Mouse (Mus musculus) midbrain, embryonic 11.5 days (tissue): ENCODE results near the gene Rps15a. TPM values are rescaled to one million over a fixed set of nuclear protein-coding genes. Genes with fewer than 3 reads are reported as not detected.

ENCODE experiments used
- ATAC-seq: fragments of 200-750 bp; cut with Nextera tagmentation; 2 replicates; pipeline ENCODE4 v1.8.0; 2017; ENCODE audit warnings: moderate TSS enrichment, moderate library complexity; ENCODE audit not compliant: low FRiP score
- DNase-seq: peaks from one replicate; pipeline ENCODE4 v3.0.0; 2015; ENCODE audit warnings: low spot score; ENCODE audit errors: missing footprints
- H3K27ac ChIP-seq: fragments of 300-500 bp; sonication (generic); 2 replicates; pipeline ENCODE4 v1.5.1; 2014; ENCODE audit warnings: low read depth, low read length
- H3K27me3 ChIP-seq: fragments of 300-500 bp; sonication (generic); 2 replicates; pipeline ENCODE4 v1.6.1; 2014; ENCODE audit warnings: mild to moderate bottlenecking, low read length, moderate library complexity, mixed read lengths; ENCODE audit not compliant: control insufficient read depth, insufficient read depth
- H3K36me3 ChIP-seq: fragments of 300-500 bp; sonication (generic); 2 replicates; pipeline ENCODE4 v1.6.1; 2014; ENCODE audit warnings: mild to moderate bottlenecking, low read length, moderate library complexity, mixed read lengths; ENCODE audit not compliant: control insufficient read depth, insufficient read depth
- H3K4me1 ChIP-seq: fragments of 300-500 bp; sonication (generic); 2 replicates; pipeline ENCODE4 v1.6.1; 2014; ENCODE audit warnings: low read length; ENCODE audit not compliant: control insufficient read depth, insufficient read depth
- H3K4me2 ChIP-seq: fragments of 300-500 bp; sonication (generic); 2 replicates; pipeline ENCODE4 v1.6.1; 2014; ENCODE audit warnings: mild to moderate bottlenecking, moderate library complexity
- H3K4me3 ChIP-seq: fragments of 300-500 bp; sonication (generic); 2 replicates; pipeline ENCODE4 v1.5.1; 2014; ENCODE audit warnings: low read depth, low read length
- H3K9ac ChIP-seq: fragments of 300-500 bp; sonication (generic); 2 replicates; pipeline ENCODE4 v1.6.1; 2014; ENCODE audit warnings: low read length
- H3K9me3 ChIP-seq: fragments of 300-500 bp; sonication (generic); 2 replicates; pipeline ENCODE4 v1.6.1; 2016; ENCODE audit warnings: low read length; ENCODE audit not compliant: control insufficient read depth
- WGBS: fragments of 180-500 bp; shearing (Covaris S2); extraction: QIAGEN DNeasy Blood & Tissue Kit; methylation state at CpG from one replicate; pipeline ENCODE4 v1.1.7; 2014; 5-methylcytosine and 5-hydroxymethylcytosine counted together
- polyA plus RNA-seq: library from polyadenylated mRNA; unstranded; fragments of >200 nt; fragmentation: Nextera tagmentation; extraction: Ambion mirVana; gene quantifications from 2 replicates; pipeline ENCODE4 v1.2.1, GENCODE M21; 2014

The Rps15a gene
- polyA plus RNA-seq, 1 experiment from 2014 or later = 691 TPM

DNA sequence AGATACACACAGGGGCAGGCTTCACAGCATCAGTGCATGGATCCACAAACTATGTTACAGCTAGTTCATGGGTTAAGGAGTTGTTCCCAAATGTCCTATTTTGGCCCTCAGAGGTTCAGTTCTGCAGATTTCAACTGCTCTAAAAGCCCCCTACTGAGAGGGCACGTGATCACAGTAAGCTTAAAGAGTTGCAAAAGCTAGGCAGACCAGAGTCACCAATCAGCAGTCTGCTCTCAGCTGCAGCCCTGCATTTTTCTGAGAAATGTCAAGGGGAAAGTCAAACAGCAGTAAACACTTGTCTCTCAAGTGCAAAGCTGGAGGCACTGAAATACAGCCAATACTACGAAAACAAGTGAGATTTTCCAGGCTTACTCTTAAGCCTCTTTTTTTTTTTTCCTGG lies 3.2 kb upstream of the Rps15a start:
- no peaks in the 10 kb centered on the region for H3K9me3 ChIP-seq
- WGBS = 56% methylated on average over 2 of the region's 2 CpGs
- H3K27ac ChIP-seq = no peak overlapping the region
- no peaks in the 10 kb centered on the region for H3K27me3 ChIP-seq
- peaks cover 8% of the 10 kb centered on the region for H3K4me1 ChIP-seq
- no peak overlapping the region for H3K4me2 ChIP-seq
- H3K4me3 ChIP-seq = no peak overlapping the region
- no peak for DNase-seq
- peaks cover 24% of the 10 kb centered on the region for H3K36me3 ChIP-seq
- ATAC-seq = no peak
- H3K9ac ChIP-seq = no peak overlapping the region

DNA sequence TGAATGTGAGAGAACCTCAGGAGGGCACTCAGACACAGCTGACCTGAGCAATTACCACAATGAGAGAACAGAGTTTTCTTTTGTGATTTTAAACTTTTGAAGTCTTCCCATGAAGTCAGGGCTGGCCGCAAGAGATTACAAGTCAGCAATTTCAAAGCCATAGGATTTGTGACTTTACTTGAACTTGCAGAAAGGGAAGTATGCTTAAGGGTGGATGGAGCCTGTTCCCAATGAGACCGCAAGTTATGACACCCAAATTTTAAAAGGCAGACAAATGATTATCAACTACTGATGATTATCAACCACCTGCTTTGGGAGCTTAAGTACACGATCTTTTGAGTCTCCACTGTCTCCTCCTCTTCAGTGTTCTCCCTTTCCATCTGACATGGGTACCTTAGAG lies 2.4 kb upstream of the Rps15a start:
- 90% methylated on average over 3 of the region's 3 CpGs for WGBS
- peaks cover 11% of the 10 kb centered on the region for H3K4me1 ChIP-seq
- H3K36me3 ChIP-seq = peaks cover 24% of the 10 kb centered on the region

DNA sequence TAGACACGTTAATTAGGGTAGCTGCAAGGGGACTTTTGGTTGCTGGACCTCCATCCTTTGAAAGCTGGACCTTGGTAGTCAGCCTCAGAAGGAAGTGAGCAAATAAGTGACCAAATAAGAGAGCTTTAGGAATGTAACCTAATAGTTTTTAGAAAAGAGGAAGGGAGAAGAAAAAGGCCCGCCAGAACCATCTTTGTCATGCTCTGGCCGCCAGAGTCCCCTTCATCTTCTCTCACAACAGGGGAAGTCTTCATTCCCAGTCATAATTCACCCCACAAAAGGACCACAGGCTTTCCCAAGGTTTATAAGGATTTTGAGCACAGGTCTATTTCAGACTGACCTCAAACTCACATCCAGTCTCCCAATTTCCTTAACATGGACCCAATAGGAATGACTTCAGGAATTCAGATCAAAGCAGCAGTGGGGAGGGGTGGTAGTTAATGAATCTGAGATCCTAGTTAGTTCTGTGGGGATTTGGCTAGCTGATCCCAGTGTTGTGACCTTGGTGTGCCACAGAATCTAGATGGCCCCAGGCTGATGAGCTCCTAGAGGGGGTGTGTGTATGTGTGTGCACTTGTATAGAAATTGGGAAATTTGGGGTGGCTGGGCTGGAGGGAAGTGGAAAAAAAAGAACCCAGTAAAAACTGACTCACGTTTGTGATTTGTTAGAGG lies 1.7 kb upstream of the Rps15a start:
- H3K4me2 ChIP-seq = no peak overlapping the region
- no peak overlapping the region for H3K4me3 ChIP-seq
- DNase-seq (no peak), ATAC-seq (no peak)
- H3K27ac ChIP-seq = no peak overlapping the region; the same call in 1 of the 2 replicates
- no peaks in the 10 kb centered on the region for H3K27me3 ChIP-seq
- H3K4me1 ChIP-seq = peaks cover 11% of the 10 kb centered on the region
- H3K9ac ChIP-seq = no peak overlapping the region
- peaks cover 23% of the 10 kb centered on the region for H3K36me3 ChIP-seq
- no peaks in the 10 kb centered on the region for H3K9me3 ChIP-seq
- WGBS = 51% methylated on average over 4 of the region's 4 CpGs

More for the DNA sequence above, 2.4 kb upstream of the Rps15a start:
- Histone ChIP-seq H3K27ac (no peak overlapping the region), H3K9ac (no peak overlapping the region), H3K9me3 (no peaks in the 10 kb centered on the region), H3K27me3 (no peaks in the 10 kb centered on the region), H3K4me2 (no peak overlapping the region), H3K4me3 (no peak overlapping the region)
- ATAC-seq (no peak), DNase-seq (peak; percentile 41)

DNA sequence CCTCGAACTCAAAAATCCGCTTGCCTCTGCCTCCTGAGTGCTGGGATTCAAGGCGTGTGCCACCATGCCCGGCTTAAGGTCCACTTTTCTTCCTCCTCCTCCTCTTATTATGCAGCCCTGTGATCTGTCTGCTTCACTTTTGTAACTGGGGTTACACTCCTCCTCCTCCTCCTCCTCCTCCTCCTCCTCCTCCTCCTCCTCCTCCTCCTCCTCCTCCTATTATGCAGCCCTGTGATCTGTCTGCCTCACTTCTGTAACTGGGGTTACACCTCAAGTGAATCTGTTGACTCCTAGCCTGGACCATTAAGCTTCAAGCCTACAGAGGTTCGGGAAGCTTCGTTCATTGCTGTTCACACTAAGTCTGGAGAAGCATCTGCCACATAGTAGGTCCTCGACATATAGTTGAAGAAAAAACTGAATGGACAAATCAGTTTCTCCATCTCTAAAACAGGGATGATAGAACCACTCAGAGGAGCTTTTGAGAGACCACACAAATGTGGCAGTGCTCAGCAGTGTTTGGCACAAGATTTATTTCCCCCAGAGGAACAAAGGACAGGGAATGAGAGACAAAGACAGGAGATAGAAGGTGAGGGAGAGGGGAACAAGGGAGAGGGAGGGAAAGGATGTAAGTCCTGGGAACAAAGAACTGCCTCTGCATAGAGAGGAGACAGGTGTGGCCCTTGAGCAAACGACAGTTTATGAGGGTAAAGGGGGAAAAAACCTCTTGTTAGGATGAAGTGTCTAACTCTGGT lies 975 bp upstream of the Rps15a start:
- peaks cover 23% of the 10 kb centered on the region for H3K36me3 ChIP-seq
- H3K4me2 ChIP-seq = peak overlapping the region; percentile 41; the same call in 1 of the 2 replicates
- peak overlapping the region; percentile 31; the same call in 1 of the 2 replicates for H3K9ac ChIP-seq
- H3K27ac ChIP-seq = no peak overlapping the region; the same call in 1 of the 2 replicates
- no peaks in the 10 kb centered on the region for H3K27me3 ChIP-seq
- no peak overlapping the region for H3K4me3 ChIP-seq
- 21% methylated on average over 8 of the region's 8 CpGs for WGBS
- DNase-seq (no peak), ATAC-seq (peak; percentile 11)
- peaks cover 11% of the 10 kb centered on the region for H3K4me1 ChIP-seq
- H3K9me3 ChIP-seq = no peaks in the 10 kb centered on the region

DNA sequence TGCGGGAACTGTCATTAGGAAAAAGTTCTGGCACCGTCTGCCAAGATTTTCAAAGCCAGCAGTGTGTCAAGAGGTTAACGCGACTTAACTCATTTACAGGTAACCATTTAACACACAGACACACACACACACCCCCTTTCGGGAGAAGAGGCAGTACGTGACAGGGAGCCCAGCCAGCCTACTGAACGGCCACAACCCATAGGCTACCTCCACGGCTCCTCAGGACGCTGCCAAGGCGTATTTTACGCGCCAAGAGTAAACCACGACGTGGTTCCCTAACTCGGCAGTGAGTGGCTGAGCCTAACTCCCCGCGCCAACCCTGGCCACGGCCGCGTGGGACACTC lies 483 bp downstream of the Rps15a start:
- Histone ChIP-seq H3K9me3 (no peaks in the 10 kb centered on the region), H3K9ac (peak overlapping the region; percentile 98), H3K27me3 (no peaks in the 10 kb centered on the region), H3K27ac (peak overlapping the region; percentile 60), H3K4me3 (peak overlapping the region; percentile 87), H3K4me1 (peaks cover 11% of the 10 kb centered on the region), H3K36me3 (peaks cover 18% of the 10 kb centered on the region), H3K4me2 (peak overlapping the region; percentile 62)
- under 1% methylated on average over 20 of the region's 20 CpGs for WGBS
- DNase-seq = no peak
- no peak for ATAC-seq

DNA sequence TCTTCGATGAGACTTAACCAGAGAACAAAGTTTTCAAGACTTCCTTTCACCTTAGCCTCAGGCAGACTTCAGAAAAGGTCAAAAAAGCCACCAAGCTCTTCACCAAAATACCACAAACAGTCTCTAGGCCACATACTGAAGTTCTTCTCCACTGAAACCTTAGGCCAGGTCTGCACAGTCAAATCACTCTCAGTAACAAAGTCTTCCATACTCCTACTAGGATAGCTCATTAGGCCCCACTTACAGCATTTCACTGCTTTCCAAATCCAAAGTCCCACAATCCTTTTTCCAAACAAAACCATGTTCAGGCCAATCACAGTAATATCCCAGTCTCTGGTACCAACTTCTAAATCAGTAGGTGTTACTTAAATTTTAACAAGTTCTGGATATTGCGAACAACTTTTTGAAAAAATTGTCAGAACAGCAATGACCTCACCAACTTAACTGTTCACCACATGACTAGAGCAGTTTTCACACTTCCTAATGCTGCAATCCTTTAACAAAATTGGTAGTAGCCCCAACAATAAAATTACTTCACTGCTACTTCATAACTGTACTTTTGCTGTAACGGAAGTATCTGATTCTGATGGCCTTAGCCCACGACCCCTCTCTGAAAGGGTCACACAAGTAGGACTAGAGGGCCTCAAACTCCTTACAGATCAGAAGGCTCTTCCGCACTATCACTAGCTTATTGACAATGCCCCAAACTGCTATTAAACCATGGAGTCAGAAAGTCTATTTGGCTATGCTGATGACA lies 2.3 kb downstream of the Rps15a start:
- Histone ChIP-seq H3K4me3 (peak overlapping the region; percentile 87), H3K9me3 (no peaks in the 10 kb centered on the region), H3K36me3 (peaks cover 16% of the 10 kb centered on the region; the same call in 1 of the 2 replicates), H3K9ac (no peak overlapping the region), H3K4me1 (peaks cover 11% of the 10 kb centered on the region), H3K4me2 (peak overlapping the region; percentile 62), H3K27ac (no peak overlapping the region), H3K27me3 (no peaks in the 10 kb centered on the region)
- ATAC-seq = no peak
- peak; percentile 81 for DNase-seq
- 72% methylated on average over 5 of the region's 5 CpGs for WGBS

DNA sequence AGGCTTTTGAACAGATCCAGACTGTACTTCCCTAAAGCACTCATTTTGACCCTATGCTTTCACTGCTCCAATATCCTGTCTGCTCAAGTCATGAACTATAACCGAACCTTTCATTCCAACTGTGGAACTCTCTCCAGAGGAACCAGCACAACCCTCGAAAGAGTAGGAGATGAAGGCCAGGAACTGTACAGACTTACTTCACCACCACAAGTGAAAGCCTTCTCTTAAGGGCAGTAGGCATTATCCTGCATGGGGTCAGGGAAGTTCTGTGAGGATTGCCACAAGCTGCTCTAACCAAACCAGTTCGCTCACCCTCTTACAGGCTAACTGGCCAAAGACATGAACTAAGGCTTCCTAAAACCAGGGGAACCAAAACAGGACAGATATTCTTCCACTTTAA lies 4.9 kb downstream of the Rps15a start:
- ATAC-seq (no peak), DNase-seq (peak; percentile 78)
- peaks cover 11% of the 10 kb centered on the region for H3K4me1 ChIP-seq
- WGBS = 88% methylated on average over 3 of the region's 3 CpGs
- H3K36me3 ChIP-seq = peaks cover 29% of the 10 kb centered on the region; the same call in 1 of the 2 replicates
- no peaks in the 10 kb centered on the region for H3K27me3 ChIP-seq
- no peak overlapping the region for H3K4me3 ChIP-seq
- H3K4me2 ChIP-seq = no peak overlapping the region
- no peak overlapping the region for H3K9ac ChIP-seq
- no peaks in the 10 kb centered on the region for H3K9me3 ChIP-seq
- no peak overlapping the region for H3K27ac ChIP-seq

DNA sequence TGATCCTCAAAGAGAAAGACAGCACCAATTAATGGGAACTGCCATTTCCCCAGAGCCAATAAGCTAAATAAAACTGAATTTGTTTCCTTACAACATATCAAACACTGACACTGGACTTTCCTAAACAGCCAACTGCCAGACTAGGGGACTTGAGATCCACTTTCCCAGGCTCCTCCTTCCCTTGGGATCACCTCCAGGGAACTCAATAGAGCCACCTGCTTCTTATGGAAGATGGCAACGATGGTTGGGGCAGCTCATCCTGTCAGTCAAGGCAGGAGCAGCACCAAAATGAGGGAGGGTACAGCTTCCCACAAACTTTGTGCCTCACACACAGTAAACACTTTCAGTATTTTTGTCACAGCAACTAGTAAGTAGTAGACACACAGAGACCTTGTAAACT lies 8.3 kb downstream of the Rps15a start:
- H3K4me2 ChIP-seq = no peak overlapping the region
- 53% methylated on average over 1 of the region's 1 CpGs for WGBS
- H3K4me1 ChIP-seq = no peaks in the 10 kb centered on the region
- no peak overlapping the region for H3K9ac ChIP-seq
- no peaks in the 10 kb centered on the region for H3K9me3 ChIP-seq
- H3K27ac ChIP-seq = no peak overlapping the region
- ATAC-seq = no peak
- peaks cover 26% of the 10 kb centered on the region; the same call in 1 of the 2 replicates for H3K36me3 ChIP-seq
- DNase-seq = peak; percentile 59
- H3K27me3 ChIP-seq = no peaks in the 10 kb centered on the region
- H3K4me3 ChIP-seq = no peak overlapping the region
